Mouse (Mus musculus): ENCODE data around the gene Fen1.

DNA sequence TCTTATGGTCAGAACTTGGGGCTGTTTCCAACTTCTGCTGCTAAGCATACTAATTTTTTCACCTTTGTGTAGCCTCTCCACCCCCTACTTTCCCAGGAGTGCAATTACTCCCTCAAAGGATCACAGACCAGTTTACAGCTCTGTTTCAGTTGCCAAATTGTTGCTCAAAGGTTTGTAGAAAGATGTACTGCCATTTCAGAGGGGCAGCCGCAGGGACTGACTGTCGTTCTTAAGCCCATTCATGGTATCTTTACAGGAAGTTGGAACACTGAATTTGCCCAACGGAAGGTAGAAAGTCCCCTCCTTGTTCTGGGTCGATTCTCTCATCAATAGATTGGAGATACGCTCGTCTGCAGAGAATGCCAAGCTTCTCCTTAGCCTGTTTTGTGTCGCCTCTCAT, 32.6 kb downstream of the Fen1 start:
- no peak for TF ChIP-seq POLR2A (IDR thresholded peaks at IDR 0.05; ENCODE audit: low read depth, low read length)
- TF ChIP-seq CTCF (conservative IDR thresholded peaks at IDR 0.05; ENCODE audit: insufficient read depth, insufficient read length, low read depth, low read length) = no peak
